Mouse (Mus musculus): Measurements from ENCODE around the gene Aar2. TPM values are rescaled to one million over a fixed set of nuclear protein-coding genes. Genes with fewer than 3 reads are reported as not detected.

The Aar2 gene
- 27.8 TPM for polyA plus RNA-seq (2017; shearing (Covaris generic))

DNA sequence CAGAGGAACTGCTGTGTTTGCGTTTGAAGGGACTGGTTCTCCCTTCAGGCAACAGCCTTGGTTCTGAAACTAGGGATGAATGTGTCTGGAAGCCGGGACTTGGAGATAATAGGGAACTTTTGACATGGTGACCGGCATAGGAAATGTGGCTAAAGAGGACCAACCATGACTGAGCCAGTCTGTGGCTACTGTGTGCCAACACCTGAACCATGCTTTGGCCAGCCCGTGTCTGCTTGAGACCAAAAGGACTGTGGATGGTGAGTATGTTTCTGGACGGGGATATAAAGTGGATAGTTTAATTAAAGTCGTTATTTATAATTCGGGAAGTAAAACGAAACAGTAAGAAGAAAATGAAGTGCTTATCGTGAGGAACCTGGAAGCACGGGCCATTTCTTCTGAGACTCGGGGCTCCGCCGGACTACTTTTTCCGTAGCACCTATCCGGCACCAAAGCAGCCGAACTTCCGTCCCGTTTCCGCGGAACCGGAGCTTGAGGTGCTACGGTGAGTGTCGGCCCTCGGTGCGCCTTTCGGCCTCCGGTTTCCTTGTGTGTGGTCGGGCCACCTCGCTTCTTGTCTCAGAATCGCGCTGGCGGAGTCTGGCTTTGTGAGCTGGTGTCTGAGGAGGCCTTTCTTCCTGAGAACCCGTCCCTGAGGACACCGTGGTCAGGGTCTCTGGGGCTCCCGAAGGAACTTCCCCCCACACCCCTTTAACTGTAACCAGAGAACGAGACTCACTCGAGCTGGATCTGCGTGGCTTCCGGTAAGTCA is at the start of gene Aar2:
Gene Aar2 (plus strand): TSS at position 462 of the 769 bp plus-strand sequence.

DNA sequence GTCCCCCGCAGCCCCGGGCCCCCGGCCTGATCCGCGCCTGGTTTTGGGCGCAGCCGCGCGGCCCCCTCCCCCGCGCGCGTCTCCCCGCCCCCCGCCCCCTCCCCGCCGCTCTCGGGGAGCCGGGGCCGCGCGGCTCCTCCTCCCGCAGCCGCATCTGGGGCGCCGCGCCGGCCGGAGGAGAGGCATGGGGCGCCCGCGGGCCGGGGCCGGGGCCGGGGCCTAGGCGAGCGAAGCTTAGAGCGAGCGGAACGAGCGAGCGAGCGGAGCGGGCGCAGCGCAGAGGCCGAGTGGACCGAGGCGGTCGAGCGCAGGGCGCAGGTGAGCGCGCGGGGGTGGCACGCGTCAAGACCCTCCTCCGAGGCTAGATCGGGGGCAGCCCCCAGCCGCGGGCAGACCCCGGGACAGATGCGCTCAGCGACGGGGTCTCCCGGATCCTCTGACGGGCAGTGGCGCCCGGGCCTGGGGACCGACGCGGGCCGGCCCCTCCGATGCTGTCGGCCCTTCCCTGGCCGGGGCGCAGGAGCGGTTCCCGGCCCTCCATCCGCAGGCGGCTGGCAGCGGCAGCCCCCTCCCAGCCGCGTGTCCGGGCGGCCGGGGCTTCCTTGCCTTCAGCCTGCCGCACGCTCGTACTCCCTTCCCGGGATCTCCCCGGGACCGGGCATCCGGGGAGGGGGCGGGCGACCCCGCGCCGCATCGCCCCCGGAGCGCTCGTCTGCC is 66.3 kb downstream of the Aar2 start, which contains the start of gene Dlgap4:
Gene Dlgap4 (plus strand): TSS at position 165 of the 717 bp plus-strand sequence.

Other genes with a start within 250 kb of the Aar2 start
- gene Cnbd2, start 235.3 kb upstream of the Aar2 start, polyA plus RNA-seq (2017; shearing (Covaris generic)), result 5.8 TPM
- gene Scand1, start 234.9 kb upstream of the Aar2 start, polyA plus RNA-seq (2017; shearing (Covaris generic)), result 127 TPM
- 0.62 TPM for gene Epb41l1, start 126.7 kb upstream of the Aar2 start, polyA plus RNA-seq (2017; shearing (Covaris generic))
- gene Dlgap4, start 66.1 kb downstream of the Aar2 start, polyA plus RNA-seq (2017; shearing (Covaris generic)), result 107 TPM
- gene Myl9, start 227.8 kb downstream of the Aar2 start, polyA plus RNA-seq (2017; shearing (Covaris generic)), result not detected

Measured in CD4-positive, CD25-positive, alpha-beta regulatory T cell (primary cell).